Mouse (Mus musculus) urinary bladder, adult 18-20 months (tissue): ENCODE measurements around the gene Hspa1b.

Experiments
- DNase-seq, 2 experiments: peaks; one replicate each; pipeline ENCODE4 v3.0.0; 2022; ENCODE audit warnings: low spot score in 2 of 2, mixed read lengths in 2 of 2

Hspa1b gene

DNA sequence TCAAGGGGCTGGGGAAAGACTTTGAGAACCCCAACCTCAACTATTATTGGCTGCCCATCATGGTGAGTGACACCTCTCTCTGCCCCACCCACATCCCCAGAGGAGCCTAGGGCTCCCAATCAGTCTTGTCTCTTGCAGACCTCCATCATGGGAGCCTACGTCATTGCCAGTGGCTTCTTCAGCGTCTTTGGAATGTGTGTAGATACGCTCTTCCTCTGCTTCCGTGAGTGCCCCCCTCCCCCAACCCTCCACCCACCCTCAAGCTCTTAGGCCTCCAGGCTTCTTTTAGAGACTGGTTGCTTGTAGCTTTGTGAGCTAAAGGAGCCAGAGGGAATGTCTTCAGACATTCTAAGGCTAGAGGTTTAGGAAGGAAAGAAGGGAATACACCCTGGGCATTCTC, 30.2 kb downstream of the Hspa1b start:
- no peak for DNase-seq

DNA sequence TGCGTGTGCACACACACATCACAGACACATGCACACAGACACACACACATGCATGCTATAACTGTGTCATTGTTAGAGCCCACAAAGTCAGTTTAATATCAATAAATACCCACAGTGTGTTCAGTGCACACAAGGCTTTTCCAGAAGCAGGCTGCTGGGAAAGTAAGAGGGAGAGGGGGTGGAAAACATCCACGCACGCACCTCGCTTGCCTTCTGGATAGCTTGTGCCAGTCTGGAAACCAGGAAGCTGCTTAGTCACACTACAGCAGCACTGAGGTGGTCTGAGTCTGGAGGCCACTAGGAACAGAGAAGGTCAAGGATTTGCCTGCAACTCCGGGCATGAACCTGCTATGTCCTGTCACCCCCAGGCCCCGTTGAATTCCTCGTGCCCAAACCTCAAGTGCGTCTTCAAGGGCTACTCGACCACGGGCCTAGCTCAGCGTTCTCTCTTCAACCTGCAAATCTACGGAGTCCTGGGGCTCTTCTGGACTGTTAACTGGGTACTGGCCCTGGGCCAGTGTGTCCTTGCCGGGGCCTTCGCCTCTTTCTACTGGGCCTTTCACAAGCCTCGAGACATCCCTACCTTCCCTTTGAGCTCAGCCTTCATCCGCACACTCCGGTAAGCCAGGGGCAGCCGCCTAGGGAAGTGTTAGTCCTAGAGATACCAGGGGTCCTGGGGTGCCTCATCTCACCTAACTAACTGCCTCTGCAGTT, 31.6 kb downstream of the Hspa1b start:
- DNase-seq = no peak

DNA sequence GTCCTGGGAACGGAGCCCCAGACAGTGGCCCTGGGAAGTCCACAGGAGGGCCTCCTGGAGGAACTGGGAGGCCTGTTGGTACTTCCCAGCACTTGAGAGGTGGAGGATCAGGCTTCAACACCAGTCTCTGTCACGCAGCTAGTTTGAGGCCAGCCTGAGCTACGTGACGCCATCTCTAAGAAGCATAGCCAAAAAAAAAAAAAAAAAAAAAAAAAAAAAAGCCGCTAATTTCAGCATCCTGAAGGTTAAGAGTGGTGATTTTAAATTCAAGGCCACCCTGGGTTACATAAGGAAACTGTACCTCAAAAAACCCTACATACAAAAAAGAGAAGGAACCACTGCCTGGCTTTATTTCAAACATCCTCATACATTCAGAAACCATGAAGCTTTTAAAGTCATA, 34.8 kb downstream of the Hspa1b start:
- no peak for DNase-seq

DNA sequence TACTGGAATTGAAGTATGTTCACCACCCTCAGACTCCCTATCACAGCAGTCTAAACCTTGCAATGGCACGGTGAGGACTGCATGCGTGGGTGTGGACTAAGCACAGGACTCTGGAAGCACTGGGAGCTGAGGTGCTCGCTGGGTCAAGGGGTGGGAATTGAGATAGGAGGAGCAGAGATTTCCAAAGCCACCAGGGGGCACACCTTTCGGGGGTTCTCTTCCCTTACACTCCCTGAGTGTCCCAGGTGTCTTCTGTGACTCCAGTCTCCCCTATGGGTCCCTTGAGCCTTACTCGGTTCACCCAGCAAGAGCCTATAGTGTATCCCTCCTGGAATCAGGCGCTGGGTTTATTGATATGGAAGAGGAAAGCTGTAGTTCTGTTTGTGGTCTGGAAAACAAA, 36.1 kb downstream of the Hspa1b start:
- no peak for DNase-seq

DNA sequence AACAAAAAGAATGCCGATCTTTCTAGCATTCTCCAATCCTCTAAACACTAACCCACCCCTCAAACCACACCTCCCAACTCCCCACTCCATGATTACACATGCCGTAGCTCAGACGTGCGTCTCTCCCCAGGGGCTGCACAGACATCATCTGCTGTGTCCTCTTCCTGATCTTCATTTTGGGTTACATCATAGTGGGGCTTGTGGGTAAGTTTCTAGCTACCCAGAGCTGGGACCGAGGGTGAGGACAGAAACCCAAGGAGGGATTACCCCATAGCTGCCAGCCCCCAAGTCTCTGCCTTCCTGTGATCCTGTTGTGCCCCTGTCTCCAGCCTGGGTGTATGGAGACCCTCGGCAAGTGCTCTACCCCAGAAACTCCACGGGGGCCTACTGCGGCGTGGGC, 41.9 kb downstream of the Hspa1b start:
- no peak for DNase-seq

DNA sequence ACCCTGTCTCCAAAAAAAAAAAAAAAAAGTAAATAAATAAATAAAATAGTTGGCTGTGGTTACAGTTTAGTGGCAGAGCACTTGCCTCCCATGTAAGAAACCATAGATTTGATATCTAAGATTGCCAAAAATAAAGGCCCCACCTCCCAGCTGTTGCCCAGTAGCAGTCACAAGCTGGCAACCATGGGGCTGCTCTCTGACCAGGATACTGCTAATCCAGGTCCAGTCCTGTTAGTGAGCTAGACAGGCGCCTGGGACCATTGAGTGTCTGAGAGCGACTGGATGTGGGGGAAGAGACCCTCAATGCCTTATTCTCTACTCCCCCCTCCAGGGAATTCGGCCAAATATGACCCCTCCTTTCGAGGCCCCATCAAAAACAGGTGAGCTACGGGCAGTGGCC, 42.7 kb downstream of the Hspa1b start:
- DNase-seq = no peak

DNA sequence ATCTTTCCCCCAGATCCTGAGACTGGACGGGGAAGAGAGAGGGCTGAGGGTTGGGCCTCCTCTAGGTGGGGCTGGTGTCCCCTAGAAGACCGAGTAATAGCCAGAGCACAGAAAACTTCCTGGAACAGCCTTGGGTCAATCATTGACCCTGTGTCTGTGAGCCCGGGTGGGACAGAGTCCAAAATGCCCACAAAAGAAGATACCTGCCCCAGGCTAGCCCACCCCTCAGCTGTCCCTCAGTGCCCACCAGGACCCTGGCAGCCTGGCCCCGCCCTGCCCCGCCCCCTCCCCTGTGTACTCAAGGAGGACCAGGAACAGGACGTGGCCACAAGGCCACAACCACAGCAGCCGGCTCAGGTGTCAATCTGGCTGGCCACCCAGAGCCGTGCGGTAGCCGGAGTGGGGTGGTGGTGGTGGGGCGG, 43.6 kb downstream of the Hspa1b start:
- DNase-seq = peak in 1 of 2 experiments; percentile 44

DNA sequence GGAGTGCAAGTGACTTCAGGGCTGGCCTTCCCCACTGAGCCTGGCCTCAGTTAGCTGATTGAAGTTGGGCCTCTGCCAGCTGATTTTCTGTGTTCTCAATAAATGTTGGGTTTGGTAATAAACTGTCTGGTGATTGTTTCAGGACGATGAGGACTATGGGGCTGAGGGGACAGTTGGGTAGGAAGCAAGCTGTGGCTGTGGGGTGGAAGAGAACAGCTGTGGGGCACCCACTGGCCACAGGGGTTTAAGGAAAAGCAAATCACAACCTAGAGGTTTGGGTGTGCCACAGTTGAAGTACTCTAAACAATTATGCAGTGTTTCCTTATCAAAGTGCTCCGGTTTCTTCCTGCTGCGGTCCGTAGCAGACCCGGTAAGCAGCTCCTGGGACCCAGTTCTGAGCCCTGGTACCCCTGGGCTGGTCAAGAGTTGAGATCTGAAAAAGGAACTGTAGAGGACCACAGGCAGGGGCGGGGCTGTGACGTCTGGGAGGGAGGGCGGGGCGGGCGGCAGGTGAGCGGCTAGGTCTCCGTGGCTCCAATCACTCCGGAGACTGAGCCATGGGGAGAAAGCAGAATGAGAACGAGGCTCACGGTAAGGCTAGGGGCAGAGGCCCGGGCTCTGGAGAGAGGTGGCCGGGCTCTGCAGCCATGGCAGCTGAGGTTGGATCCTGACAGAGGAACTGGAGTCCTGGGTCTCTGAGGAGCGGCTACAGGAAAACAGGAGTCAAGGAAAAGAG, 44.9 kb downstream of the Hspa1b start, which contains the start of gene Slc44a4:
Slc44a4 (plus strand) TSS at position 537 of the 736 bp plus-strand sequence.
- no peak for DNase-seq

DNA sequence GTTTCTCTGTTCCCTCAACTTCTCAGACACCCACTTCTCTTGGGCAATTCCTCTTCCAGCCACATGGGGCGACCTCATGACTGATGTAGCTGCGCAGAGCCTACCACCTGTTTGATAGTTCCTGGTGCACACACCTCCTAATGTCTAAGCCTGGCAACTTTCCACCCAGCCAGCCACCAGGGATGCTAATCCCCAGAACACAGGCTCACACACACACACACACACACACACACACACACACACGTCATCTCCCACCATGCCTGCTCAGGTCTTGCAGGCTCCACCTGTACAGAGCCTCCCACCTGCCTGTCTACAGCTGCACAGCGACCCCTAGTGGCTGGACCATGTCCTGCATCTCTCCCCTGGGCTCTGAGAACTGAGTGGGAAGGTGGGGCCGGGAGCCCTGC, 47.1 kb downstream of the Hspa1b start:
- DNase-seq = peak; percentile 50 to 74

DNA sequence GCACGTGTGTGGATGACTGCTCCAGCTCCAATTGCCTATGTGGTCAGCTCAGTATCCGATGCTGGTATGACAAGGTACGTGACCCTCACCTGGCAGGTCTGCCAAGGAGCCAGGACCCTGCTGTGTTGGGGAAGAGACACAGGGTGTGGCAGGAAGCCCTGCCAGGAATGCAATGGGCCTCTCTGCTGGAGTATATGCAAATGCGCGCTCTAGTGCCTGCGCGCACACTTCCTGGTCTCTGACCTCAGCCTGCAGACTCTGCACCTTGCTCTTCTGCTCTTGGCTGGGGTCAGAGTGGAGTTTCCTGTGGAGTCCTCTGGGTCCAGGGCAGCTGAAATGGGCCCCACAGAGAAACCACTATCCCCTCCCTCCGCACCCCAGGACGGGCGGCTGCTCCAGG, 48.1 kb downstream of the Hspa1b start:
- DNase-seq = no peak
